Mouse (Mus musculus): ENCODE measurements around the gene Tcl1b4. TPM values are rescaled to one million over a fixed set of nuclear protein-coding genes. Genes with fewer than 3 reads are reported as not detected.

Tcl1b4 gene
- polyA plus RNA-seq, 1 experiment from 2014 or later, result not detected

DNA sequence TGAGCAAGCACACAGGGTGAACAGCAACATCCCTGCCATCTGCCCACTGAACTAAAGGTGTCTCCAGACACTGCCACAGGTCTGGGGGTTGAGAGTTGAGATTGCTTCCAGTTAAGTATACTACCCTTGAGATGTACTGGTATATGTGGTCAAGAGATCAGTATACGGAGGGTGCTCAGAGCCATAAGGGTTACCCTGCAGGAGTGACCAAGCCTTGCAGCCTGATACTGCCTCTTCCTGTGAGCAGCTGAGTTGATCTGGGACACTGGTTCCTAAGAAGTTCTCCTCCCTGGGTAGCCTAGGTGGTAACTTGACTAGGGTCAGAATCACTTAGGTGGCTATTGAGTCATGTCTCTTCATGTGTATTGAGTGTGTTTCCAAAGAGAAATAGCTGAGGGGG is 6.7 kb downstream of the Tcl1b4 start:
- no peaks in the 10 kb centered on the region for H3K36me3 ChIP-seq (replicated peaks)
- no peak overlapping the region for H3K4me3 ChIP-seq (replicated peaks)
- WGBS, result 93% methylated on average over 1 of the region's 1 CpGs
- no peaks in the 10 kb centered on the region for H3K9me3 ChIP-seq
- no peak overlapping the region for H3K27ac ChIP-seq
- no peak overlapping the region; the same call in 1 of the 2 replicates for H3K9ac ChIP-seq
- ATAC-seq (ENCODE audit: low FRiP score), result no peak
- no peak overlapping the region for H3K4me2 ChIP-seq
- H3K4me1 ChIP-seq, result peaks cover 6% of the 10 kb centered on the region; the same call in 1 of the 2 replicates
- H3K27me3 ChIP-seq, result no peaks in the 10 kb centered on the region

- Histone ChIP-seq H3K4me2 (no peak overlapping the region), H3K4me3 (replicated peaks) (no peak overlapping the region), H3K36me3 (replicated peaks) (no peaks in the 10 kb centered on the region), H3K9me3 (no peaks in the 10 kb centered on the region), H3K27me3 (no peaks in the 10 kb centered on the region), H3K9ac (no peak overlapping the region), H3K4me1 (peaks cover 6% of the 10 kb centered on the region; the same call in 1 of the 2 replicates), H3K27ac (no peak overlapping the region)
- no peak for ATAC-seq (ENCODE audit: low FRiP score)
- WGBS, result 93% methylated on average over 7 of the region's 7 CpGs
These were observed 7.5 kb downstream of the Tcl1b4 start for GRCm38 (mm10) chr12:105209231-105209630.

DNA sequence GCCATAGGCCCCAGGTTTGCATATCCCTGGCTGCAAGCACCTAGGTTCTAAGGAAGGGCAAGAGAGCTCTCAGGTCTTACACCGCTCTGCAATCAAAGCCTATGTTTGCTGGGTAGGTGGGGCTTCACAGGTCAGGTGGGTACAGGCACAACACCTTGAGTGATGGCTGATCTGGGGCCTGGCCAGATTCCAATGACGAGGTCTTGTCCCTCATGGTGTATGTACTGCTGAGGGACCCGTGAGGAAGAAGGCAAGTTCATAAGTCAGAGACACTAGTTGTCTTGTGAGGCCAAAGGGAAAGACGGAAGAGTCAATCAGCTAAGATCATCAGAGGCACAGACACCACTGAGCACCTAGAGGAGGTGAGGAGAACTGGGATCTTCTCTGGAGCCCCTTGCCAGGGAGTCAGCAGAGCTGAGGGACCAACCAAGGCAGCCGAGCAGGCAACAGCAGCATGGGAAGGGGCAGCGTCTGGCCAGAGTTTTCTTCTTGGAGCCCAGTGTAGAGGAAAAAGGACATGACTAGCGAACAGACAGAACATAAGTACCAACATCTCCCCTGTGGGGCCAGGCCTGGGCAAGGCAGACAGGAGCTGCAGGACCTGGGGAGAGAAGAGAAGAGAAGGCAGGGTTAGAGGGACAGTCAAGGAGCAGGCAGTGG is 15.5 kb downstream of the Tcl1b4 start:
- H3K9ac ChIP-seq, result no peak overlapping the region
- no peak overlapping the region for H3K4me3 ChIP-seq (replicated peaks)
- no peaks in the 10 kb centered on the region for H3K27me3 ChIP-seq
- H3K27ac ChIP-seq, result no peak overlapping the region
- WGBS, result 90% methylated on average over 7 of the region's 7 CpGs
- no peaks in the 10 kb centered on the region for H3K36me3 ChIP-seq (replicated peaks)
- ATAC-seq (ENCODE audit: low FRiP score), result no peak
- no peaks in the 10 kb centered on the region for H3K9me3 ChIP-seq
- no peak overlapping the region for H3K4me2 ChIP-seq
- no peaks in the 10 kb centered on the region for H3K4me1 ChIP-seq

- peaks cover 6% of the 10 kb centered on the region; the same call in 1 of the 2 replicates for H3K4me1 ChIP-seq
- H3K4me3 ChIP-seq (replicated peaks), result no peak within 1 kb of the TSS
- H3K4me2 ChIP-seq, result no peak within 1 kb of the TSS
- no peaks in the 10 kb centered on the region for H3K9me3 ChIP-seq
- H3K27me3 ChIP-seq, result no peaks in the 10 kb centered on the region
- no peak for ATAC-seq (ENCODE audit: low FRiP score)
- no peaks in the 10 kb centered on the region for H3K36me3 ChIP-seq (replicated peaks)
- H3K9ac ChIP-seq, result no peak within 1 kb of the TSS
- WGBS, result 90% methylated on average over 22 of the region's 22 CpGs
- no peak within 1 kb of the TSS for H3K27ac ChIP-seq
These were observed 21.0 kb downstream of the Tcl1b4 start, which contains the start of gene Tcl1 for GRCm38 (mm10) chr12:105222601-105223319. TSS of gene Tcl1 (minus strand) at chr12:105222793.

DNA sequence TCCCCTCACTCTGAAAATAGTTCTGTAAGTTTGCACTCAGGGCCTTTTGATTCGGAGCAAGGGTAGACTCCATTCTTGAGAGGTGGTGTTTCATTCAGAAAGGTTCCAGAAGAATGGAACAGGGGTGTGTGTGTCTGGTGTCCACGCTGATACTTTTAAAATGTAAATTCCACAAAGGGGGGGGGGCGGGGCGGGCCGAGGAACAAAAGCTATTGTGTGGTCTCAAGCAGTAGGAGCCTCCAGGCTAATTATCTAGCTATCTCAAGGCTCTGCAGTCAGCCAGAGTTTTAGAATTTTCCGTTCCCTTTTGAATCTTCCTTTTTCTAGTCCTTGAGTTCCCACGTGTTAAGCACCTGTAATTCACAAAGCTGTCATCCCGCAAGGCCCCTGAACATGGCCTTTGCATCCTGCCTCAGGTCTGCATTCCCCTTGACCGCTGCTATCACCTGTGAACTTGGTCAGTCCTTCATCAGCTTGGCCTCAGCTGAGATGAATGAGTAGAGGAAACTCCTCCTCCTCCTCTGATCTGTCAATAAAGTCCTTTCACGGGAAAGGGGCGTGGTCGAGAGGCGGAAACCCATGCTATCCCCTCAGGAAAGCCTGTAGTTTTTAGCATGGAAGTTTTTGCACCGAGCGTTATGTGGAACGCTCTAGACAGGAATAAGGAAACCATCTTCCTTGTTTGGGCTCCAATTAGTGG is 23.0 kb downstream of the Tcl1b4 start:
- Histone ChIP-seq H3K4me2 (no peak overlapping the region), H3K27me3 (no peaks in the 10 kb centered on the region), H3K9ac (no peak overlapping the region), H3K36me3 (replicated peaks) (no peaks in the 10 kb centered on the region), H3K4me3 (replicated peaks) (no peak overlapping the region), H3K9me3 (no peaks in the 10 kb centered on the region), H3K4me1 (peaks cover 6% of the 10 kb centered on the region; the same call in 1 of the 2 replicates), H3K27ac (no peak overlapping the region)
- 38% methylated on average over 16 of the region's 16 CpGs for WGBS
- no peak for ATAC-seq (ENCODE audit: low FRiP score)

DNA sequence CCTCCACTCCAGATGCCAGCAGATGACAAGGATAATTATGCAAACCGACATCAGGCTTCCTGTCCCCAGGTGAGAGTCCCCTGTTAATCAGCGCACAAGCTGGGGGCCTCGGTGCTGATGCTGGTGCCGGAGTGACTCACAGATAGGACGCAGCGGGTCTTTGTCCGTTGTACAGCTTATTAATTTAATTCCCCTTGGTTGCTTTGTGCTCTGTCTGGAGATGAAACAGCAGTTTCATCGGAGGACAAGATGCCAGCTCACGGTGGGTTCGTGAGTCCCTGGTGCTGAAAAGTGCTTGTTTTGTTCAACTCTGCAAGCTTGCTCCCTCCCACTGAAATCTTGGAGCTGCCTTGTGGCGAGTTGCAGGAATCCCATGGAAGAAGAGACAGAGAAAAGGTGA is 32.6 kb downstream of the Tcl1b4 start:
- Histone ChIP-seq H3K36me3 (replicated peaks) (no peaks in the 10 kb centered on the region), H3K9me3 (no peaks in the 10 kb centered on the region), H3K4me3 (replicated peaks) (no peak overlapping the region), H3K9ac (no peak overlapping the region), H3K4me1 (no peaks in the 10 kb centered on the region), H3K4me2 (no peak overlapping the region), H3K27ac (no peak overlapping the region), H3K27me3 (no peaks in the 10 kb centered on the region)
- ATAC-seq (ENCODE audit: low FRiP score), result no peak
- WGBS, result 66% methylated on average over 11 of the region's 11 CpGs

- no peak overlapping the region for H3K27ac ChIP-seq
- H3K4me1 ChIP-seq, result no peaks in the 10 kb centered on the region
- WGBS, result 80% methylated on average over 3 of the region's 3 CpGs
- ATAC-seq (ENCODE audit: low FRiP score), result no peak
- H3K9me3 ChIP-seq, result no peaks in the 10 kb centered on the region
- no peaks in the 10 kb centered on the region for H3K27me3 ChIP-seq
- H3K4me2 ChIP-seq, result no peak overlapping the region
- no peak overlapping the region for H3K9ac ChIP-seq
- H3K4me3 ChIP-seq (replicated peaks), result no peak overlapping the region
- no peaks in the 10 kb centered on the region for H3K36me3 ChIP-seq (replicated peaks)
These were observed 33.3 kb downstream of the Tcl1b4 start for GRCm38 (mm10) chr12:105235091-105235490.

- Histone ChIP-seq H3K9me3 (no peaks in the 10 kb centered on the region), H3K27me3 (no peaks in the 10 kb centered on the region), H3K4me1 (no peaks in the 10 kb centered on the region), H3K9ac (no peak overlapping the region), H3K27ac (no peak overlapping the region), H3K4me3 (replicated peaks) (no peak overlapping the region), H3K4me2 (no peak overlapping the region), H3K36me3 (replicated peaks) (no peaks in the 10 kb centered on the region)
- WGBS, result 63% methylated on average over 9 of the region's 9 CpGs
- ATAC-seq (ENCODE audit: low FRiP score), result no peak
These were observed 37.3 kb downstream of the Tcl1b4 start for GRCm38 (mm10) chr12:105239060-105239459.

DNA sequence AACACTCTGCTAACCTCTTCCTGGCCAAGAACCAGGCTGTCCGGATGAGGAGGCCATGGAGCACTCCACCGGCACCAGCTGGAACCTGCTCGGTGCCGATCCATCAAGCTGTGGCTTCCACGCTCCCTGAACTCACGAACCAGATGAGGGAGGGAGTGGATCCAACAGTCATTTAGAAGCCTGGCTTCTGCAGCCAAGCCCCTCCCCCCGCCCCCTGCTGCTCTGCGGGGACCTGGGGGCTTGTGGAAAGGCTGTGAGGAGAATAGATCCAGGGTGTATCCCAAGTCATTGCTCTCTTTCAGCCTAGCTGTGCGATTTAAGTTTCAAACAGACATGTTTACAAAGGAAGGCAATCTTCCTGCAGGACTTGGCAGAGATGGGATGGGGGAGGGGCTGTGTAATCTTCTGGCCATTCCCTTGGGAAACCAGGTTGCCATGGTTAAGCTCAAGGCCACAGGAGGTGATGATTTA is 47.0 kb downstream of the Tcl1b4 start:
- 0 out of 2 replicates have a peak overlapping the region, but pooled peaks have one; percentile 6 for H3K4me2 ChIP-seq
- no peaks in the 10 kb centered on the region for H3K27me3 ChIP-seq
- no peak for ATAC-seq (ENCODE audit: low FRiP score)
- 18% methylated on average over 9 of the region's 9 CpGs for WGBS
- no peak overlapping the region for H3K27ac ChIP-seq
- H3K4me3 ChIP-seq (replicated peaks), result no peak overlapping the region
- H3K36me3 ChIP-seq (replicated peaks), result no peaks in the 10 kb centered on the region
- H3K9ac ChIP-seq, result no peak overlapping the region
- H3K9me3 ChIP-seq, result no peaks in the 10 kb centered on the region
- H3K4me1 ChIP-seq, result peaks cover 25% of the 10 kb centered on the region

DNA sequence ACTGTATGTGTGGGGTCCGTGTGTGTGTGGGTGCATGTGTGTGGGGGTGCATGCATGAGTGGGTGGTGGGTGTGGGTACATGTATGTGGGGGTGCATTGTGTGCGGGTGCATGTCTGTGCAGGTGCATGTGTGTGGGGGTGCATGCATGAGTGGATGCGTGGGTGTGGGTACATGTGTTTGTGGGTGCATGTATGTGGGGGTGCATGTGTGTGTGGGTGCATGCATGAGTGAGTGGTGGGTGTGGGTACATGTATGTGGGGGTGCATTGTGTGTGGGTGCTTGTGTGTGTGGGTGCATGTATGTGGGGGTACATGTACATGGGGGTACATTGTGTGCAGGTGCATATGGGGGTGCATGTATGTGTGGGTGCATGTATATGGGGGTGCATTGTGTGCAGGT is 52.0 kb downstream of the Tcl1b4 start:
- Histone ChIP-seq H3K4me3 (replicated peaks) (no peak overlapping the region), H3K27ac (no peak overlapping the region), H3K4me2 (no peak overlapping the region), H3K9ac (no peak overlapping the region), H3K36me3 (replicated peaks) (no peaks in the 10 kb centered on the region), H3K4me1 (peaks cover 17% of the 10 kb centered on the region), H3K27me3 (0 out of 2 replicates have a peak, but pooled peaks cover 3% of the 10 kb centered on the region), H3K9me3 (no peaks in the 10 kb centered on the region)
- ATAC-seq (ENCODE audit: low FRiP score), result no peak
- 91% methylated on average over 3 of the region's 3 CpGs for WGBS
